Mouse (Mus musculus) naive thymus-derived CD4-positive, alpha-beta T cell, adult 5 months (primary cell): ENCODE results near the gene Armcx5. TPM values are rescaled to one million over a fixed set of nuclear protein-coding genes. Genes with fewer than 3 reads are reported as not detected.

Experiments used
- polyA plus RNA-seq: library from polyadenylated mRNA; unstranded; fragments of 100-300 nt; shearing (Covaris generic); gene quantifications from one replicate; pipeline ENCODE4 v1.2.1, GENCODE M21; 2017

Armcx5 gene
- polyA plus RNA-seq, result 28.6 TPM

GRCm38 (mm10) chrX:135742304-135743055, at the start of gene Armcx5, which contains the start of gene Gprasp1:
Armcx5 (plus strand) TSS chrX:135742733.
Gprasp1 (plus strand) TSS chrX:135742733.

GRCm38 (mm10) chrX:135693633-135694032, 48.9 kb upstream of the Armcx5 start, which contains the start of gene Tcp11x2:
Tcp11x2 (minus strand) TSS chrX:135693790.

GRCm38 (mm10) chrX:135725161-135725560, 17.4 kb upstream of the Armcx5 start, which contains the start of gene Tmsb15a:
Tmsb15a (minus strand) TSS chrX:135725261.

Other genes with a start within 250 kb of the Armcx5 start
- 0.09 TPM for gene AV320801, start 248.1 kb upstream of the Armcx5 start, polyA plus RNA-seq
- gene Nxf7, start 144.0 kb upstream of the Armcx5 start, polyA plus RNA-seq, result not detected
- gene Prame, start 115.0 kb upstream of the Armcx5 start, polyA plus RNA-seq, result not detected
- gene Tcp11x2, start 48.9 kb upstream of the Armcx5 start, polyA plus RNA-seq, result not detected
- not detected for gene Tmsb15a, start 17.5 kb upstream of the Armcx5 start, polyA plus RNA-seq
- gene Gprasp1, start within 50 bp of the Armcx5 start, polyA plus RNA-seq, result 43.7 TPM
- gene Bhlhb9, start 54.9 kb downstream of the Armcx5 start, polyA plus RNA-seq, result 21.0 TPM
- gene Gprasp2, start 96.3 kb downstream of the Armcx5 start, polyA plus RNA-seq, result 15.1 TPM